Mouse (Mus musculus) stomach, embryonic 14.5 days (tissue): ENCODE measurements at regions not wholly inside any gene's neighbourhood (a gene's known extent, or its start where the extent isn't known, plus 50 kb on each side); places are given as distances from the start of the nearest gene placed in this dataset.

Experiments used
- ATAC-seq: fragments of 200-750 bp; cut with Nextera tagmentation; 2 replicates; pipeline ENCODE4 v1.8.0; 2017; ENCODE audit warnings: low read depth, moderate TSS enrichment; ENCODE audit not compliant: insufficient number of reproducible peaks, insufficient read depth, low FRiP score
- H3K27ac ChIP-seq: fragments of 300-500 bp; sonication (generic); 2 replicates; pipeline ENCODE4 v1.5.1; 2014; ENCODE audit warnings: mild to moderate bottlenecking, low read length, moderate library complexity, mixed read lengths
- H3K27me3 ChIP-seq: fragments of 300-500 bp; sonication (generic); 2 replicates; pipeline ENCODE4 v1.6.1; 2014; ENCODE audit warnings: low read length, control low read depth, mixed read lengths; ENCODE audit not compliant: control insufficient read depth, insufficient read depth
- H3K36me3 ChIP-seq: fragments of 300-500 bp; sonication (generic); 2 replicates; pipeline ENCODE4 v1.6.1; 2014; ENCODE audit warnings: mild to moderate bottlenecking, control low read depth, low read length, moderate library complexity, mixed read lengths; ENCODE audit not compliant: control insufficient read depth, insufficient read depth
- H3K4me1 ChIP-seq: fragments of 300-500 bp; sonication (generic); 2 replicates; pipeline ENCODE4 v1.6.1; 2014; ENCODE audit warnings: low read length, control low read depth, mixed read lengths; ENCODE audit not compliant: control insufficient read depth, insufficient read depth
- H3K4me2 ChIP-seq: fragments of 300-500 bp; sonication (generic); replicated peaks from 2 replicates; pipeline ENCODE4 v1.6.1; 2014; ENCODE audit warnings: low read depth, low read length, control low read depth
- H3K4me3 ChIP-seq: fragments of 300-500 bp; sonication (generic); 2 replicates; pipeline ENCODE4 v1.5.1; 2014; ENCODE audit warnings: low read depth, low read length, control low read depth
- H3K9ac ChIP-seq: fragments of 300-500 bp; sonication (generic); replicated peaks from 2 replicates; pipeline ENCODE4 v1.6.1; 2014; ENCODE audit warnings: low read depth, mild to moderate bottlenecking, control low read depth, low read length, moderate library complexity, mixed read lengths
- H3K9me3 ChIP-seq: fragments of 300-500 bp; sonication (generic); 2 replicates; pipeline ENCODE4 v1.6.1; 2016; ENCODE audit warnings: low read depth, low read length, control low read depth; ENCODE audit not compliant: control insufficient read depth
- WGBS: fragments of 180-500 bp; shearing (Covaris S2); extraction: QIAGEN DNeasy Blood & Tissue Kit; methylation state at CpG from one replicate; pipeline ENCODE4 v1.1.7; 2014; 5-methylcytosine and 5-hydroxymethylcytosine counted together

DNA sequence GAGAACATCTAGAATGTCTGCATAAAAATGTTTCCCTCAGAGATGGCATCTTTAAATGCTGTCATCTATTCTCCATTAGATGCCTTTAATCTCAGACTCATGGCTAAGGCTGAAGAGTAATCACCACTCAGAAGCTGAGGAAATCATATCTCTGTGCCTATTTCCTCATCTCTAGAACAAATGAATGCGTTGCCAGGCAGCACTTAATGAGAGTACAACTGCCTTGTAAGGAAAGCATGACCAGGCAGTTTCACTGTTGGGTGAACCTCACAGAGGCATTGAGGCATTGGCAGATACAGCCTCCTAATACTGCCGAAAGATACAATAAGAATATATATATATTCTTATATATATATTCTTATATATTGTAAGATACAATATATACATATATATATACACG is 137.3 kb downstream of the Samd5 start:
- Histone ChIP-seq H3K9me3 (no peaks in the 10 kb centered on the region), H3K4me2 (no peak overlapping the region), H3K36me3 (no peaks in the 10 kb centered on the region), H3K4me1 (peaks cover 3% of the 10 kb centered on the region; the same call in 1 of the 2 replicates), H3K27ac (no peak overlapping the region), H3K27me3 (no peaks in the 10 kb centered on the region), H3K4me3 (no peak overlapping the region), H3K9ac (no peak overlapping the region)
- WGBS: 87% methylated on average over 3 of the region's 3 CpGs
- no peak for ATAC-seq

DNA sequence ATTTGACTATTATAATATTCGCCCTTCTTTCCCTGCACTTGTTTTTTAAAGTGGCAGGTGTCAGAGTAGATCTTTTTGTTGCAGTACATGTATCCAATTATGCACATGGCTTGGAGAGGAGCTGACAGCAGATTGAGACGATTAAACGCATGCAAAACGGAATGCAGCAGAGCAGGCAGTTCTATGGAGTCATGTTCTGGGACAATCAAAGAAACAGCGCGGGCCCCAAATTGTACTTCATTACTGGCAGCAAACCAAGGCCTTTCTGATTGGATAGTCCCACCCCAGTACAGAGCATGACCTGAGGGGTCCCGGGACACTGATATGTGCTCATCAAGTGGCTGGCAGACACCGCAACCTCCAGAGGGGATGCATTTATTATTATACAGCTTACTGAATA is 140.5 kb downstream of the Samd5 start:
- no peak for ATAC-seq
- no peak overlapping the region for H3K9ac ChIP-seq
- no peak overlapping the region for H3K27ac ChIP-seq
- no peaks in the 10 kb centered on the region for H3K9me3 ChIP-seq
- no peak overlapping the region for H3K4me3 ChIP-seq
- H3K4me2 ChIP-seq: no peak overlapping the region
- H3K4me1 ChIP-seq: no peaks in the 10 kb centered on the region
- WGBS: 76% methylated on average over 8 of the region's 8 CpGs
- no peaks in the 10 kb centered on the region for H3K36me3 ChIP-seq
- no peaks in the 10 kb centered on the region for H3K27me3 ChIP-seq

GRCm38 (mm10) chr10:9533283-9533682 is 141.7 kb downstream of the Samd5 start:
- Histone ChIP-seq H3K36me3 (no peaks in the 10 kb centered on the region), H3K4me1 (no peaks in the 10 kb centered on the region), H3K4me2 (no peak overlapping the region), H3K9ac (no peak overlapping the region), H3K4me3 (no peak overlapping the region), H3K27ac (no peak overlapping the region), H3K27me3 (no peaks in the 10 kb centered on the region), H3K9me3 (no peaks in the 10 kb centered on the region)
- WGBS: 55% methylated on average over 2 of the region's 2 CpGs
- no peak for ATAC-seq

DNA sequence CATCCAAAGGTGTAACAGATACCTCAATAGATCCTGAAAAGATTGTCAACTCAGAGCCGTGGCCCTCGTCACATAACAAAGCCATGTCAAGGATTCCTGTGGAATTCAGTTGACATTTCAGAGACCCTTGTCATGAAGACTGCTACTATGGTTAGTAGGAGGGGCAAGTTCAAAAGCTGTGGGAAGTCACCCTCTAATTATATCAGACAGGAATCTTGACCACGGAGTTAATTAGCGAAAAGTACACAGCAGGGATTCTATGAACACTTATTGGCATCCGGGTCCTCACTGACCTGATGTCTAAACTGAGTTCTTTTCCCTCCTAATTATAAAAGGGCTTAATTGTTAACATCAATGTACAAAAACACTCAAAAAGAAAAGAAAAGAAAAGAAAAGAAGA is 143.1 kb downstream of the Samd5 start:
- Histone ChIP-seq H3K27ac (no peak overlapping the region), H3K9ac (no peak overlapping the region), H3K9me3 (no peaks in the 10 kb centered on the region), H3K36me3 (no peaks in the 10 kb centered on the region), H3K4me1 (no peaks in the 10 kb centered on the region), H3K27me3 (no peaks in the 10 kb centered on the region), H3K4me3 (no peak overlapping the region), H3K4me2 (no peak overlapping the region)
- 76% methylated on average over 5 of the region's 5 CpGs for WGBS
- ATAC-seq: no peak

GRCm38 (mm10) chr10:9529408-9529807 is 145.6 kb downstream of the Samd5 start:
- Histone ChIP-seq H3K27me3 (no peaks in the 10 kb centered on the region), H3K9ac (no peak overlapping the region), H3K27ac (no peak overlapping the region), H3K4me3 (no peak overlapping the region), H3K36me3 (no peaks in the 10 kb centered on the region), H3K4me2 (no peak overlapping the region), H3K4me1 (0 out of 2 replicates have a peak, but pooled peaks cover 3% of the 10 kb centered on the region), H3K9me3 (no peaks in the 10 kb centered on the region)
- ATAC-seq: no peak
- WGBS: 21% methylated on average over 7 of the region's 7 CpGs

DNA sequence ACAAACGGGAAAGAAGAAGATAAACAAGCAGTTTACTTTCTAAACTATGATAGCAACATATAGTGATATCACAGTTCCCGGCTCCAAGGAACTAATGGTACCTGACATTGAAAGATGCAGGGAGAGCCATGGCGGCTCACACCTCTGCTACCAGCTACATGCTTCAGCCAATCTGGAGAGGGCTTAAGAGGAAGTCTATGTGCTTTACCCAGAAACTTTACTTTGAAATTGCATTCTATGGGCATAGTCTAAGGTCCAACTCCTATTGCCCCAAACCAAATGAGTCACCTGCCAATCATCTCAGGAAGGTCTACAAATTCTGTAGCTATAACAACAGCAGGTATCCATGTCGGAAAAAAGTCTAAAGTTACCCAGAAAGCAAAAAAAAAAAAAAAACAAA is 146.9 kb downstream of the Samd5 start:
- 0 out of 2 replicates have a peak, but pooled peaks cover 3% of the 10 kb centered on the region for H3K4me1 ChIP-seq
- no peak overlapping the region for H3K9ac ChIP-seq
- ATAC-seq: no peak
- H3K36me3 ChIP-seq: no peaks in the 10 kb centered on the region
- 67% methylated on average over 4 of the region's 4 CpGs for WGBS
- no peak overlapping the region for H3K27ac ChIP-seq
- no peak overlapping the region for H3K4me3 ChIP-seq
- no peaks in the 10 kb centered on the region for H3K9me3 ChIP-seq
- H3K4me2 ChIP-seq: no peak overlapping the region
- H3K27me3 ChIP-seq: no peaks in the 10 kb centered on the region

DNA sequence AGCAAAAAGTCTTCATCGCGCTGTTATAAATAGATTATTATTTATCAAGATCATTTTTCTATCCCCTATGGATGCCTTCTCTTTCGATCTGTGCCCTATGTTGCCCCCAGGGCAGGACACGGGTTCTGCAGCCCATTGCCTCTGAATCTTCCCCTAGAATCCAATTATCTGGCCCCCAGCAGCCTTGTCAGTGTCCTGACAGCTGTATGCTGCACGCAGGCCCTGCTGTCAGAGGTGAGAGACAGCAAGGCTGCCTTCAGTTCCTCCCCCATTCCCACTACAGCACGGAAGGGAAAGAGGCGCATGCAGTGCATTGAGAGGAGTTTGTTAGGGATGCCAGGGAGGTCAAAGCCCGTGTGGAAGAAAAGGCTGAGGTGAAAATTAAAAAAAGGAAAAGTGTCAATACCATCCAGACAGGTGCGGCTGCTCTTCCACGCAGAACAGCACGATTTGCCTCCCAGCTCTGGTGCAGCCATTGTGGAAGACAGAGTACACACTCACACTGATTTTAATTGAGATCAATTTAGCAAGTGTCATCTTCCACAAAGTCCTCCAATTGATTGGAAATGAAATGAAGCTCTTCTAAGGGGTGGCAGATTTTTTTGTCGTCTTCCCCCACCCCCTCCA is 165.1 kb downstream of the Samd5 start:
- no peaks in the 10 kb centered on the region for H3K9me3 ChIP-seq
- no peaks in the 10 kb centered on the region for H3K27me3 ChIP-seq
- no peak overlapping the region for H3K4me3 ChIP-seq
- 56% methylated on average over 12 of the region's 12 CpGs for WGBS
- no peak overlapping the region for H3K4me2 ChIP-seq
- no peaks in the 10 kb centered on the region for H3K36me3 ChIP-seq
- no peak for ATAC-seq
- no peak overlapping the region for H3K9ac ChIP-seq
- no peak overlapping the region for H3K27ac ChIP-seq
- no peaks in the 10 kb centered on the region for H3K4me1 ChIP-seq

GRCm38 (mm10) chr10:9509092-9509671 is 165.8 kb downstream of the Samd5 start:
- Histone ChIP-seq H3K36me3 (no peaks in the 10 kb centered on the region), H3K4me3 (no peak overlapping the region), H3K9ac (no peak overlapping the region), H3K27me3 (no peaks in the 10 kb centered on the region), H3K4me1 (no peaks in the 10 kb centered on the region), H3K9me3 (no peaks in the 10 kb centered on the region), H3K4me2 (no peak overlapping the region), H3K27ac (no peak overlapping the region)
- WGBS: 57% methylated on average over 17 of the region's 17 CpGs
- ATAC-seq: no peak
